Mouse (Mus musculus): Measurements from ENCODE around the gene Krt10. TPM values are rescaled to one million over a fixed set of nuclear protein-coding genes. Genes with fewer than 3 reads are reported as not detected.

The Krt10 gene
- polyA plus RNA-seq, 1 experiment: 1.8 TPM

GRCm38 (mm10) chr11:99339299-99339847 lies 49.8 kb downstream of the Krt10 start:
- Histone ChIP-seq H3K27me3 (ENCODE audit: control insufficient read depth, insufficient read depth, low read length) (no peaks in the 10 kb centered on the region), H3K4me1 (ENCODE audit: control insufficient read depth, insufficient read depth, low read length) (peaks cover 6% of the 10 kb centered on the region), H3K27ac (ENCODE audit: control insufficient read depth, insufficient read depth, low read depth, low read length) (no peak overlapping the region), H3K4me3 (ENCODE audit: control insufficient read depth, low read depth, low read length) (no peak overlapping the region), H3K36me3 (ENCODE audit: control insufficient read depth, insufficient read depth, low read length) (no peaks in the 10 kb centered on the region)
- TF ChIP-seq CTCF (IDR thresholded peaks at IDR 0.05; ENCODE audit: control insufficient read depth, insufficient read depth, insufficient replicate concordance, low read depth, low read length) (no peak), POLR2A (IDR thresholded peaks at IDR 0.05; ENCODE audit: control insufficient read depth, low read depth, low read length) (no peak)

GRCm38 (mm10) chr11:99337866-99338265 lies 51.3 kb downstream of the Krt10 start, which contains the start of gene Krt26:
Gene Krt26, minus strand, starts transcription at chr11:99337966.
- Histone ChIP-seq H3K36me3 (ENCODE audit: control insufficient read depth, insufficient read depth, low read length) (no peaks in the 10 kb centered on the region), H3K4me3 (ENCODE audit: control insufficient read depth, low read depth, low read length) (peak within 1 kb of the TSS; percentile 24), H3K27me3 (ENCODE audit: control insufficient read depth, insufficient read depth, low read length) (no peaks in the 10 kb centered on the region), H3K4me1 (ENCODE audit: control insufficient read depth, insufficient read depth, low read length) (peaks cover 6% of the 10 kb centered on the region), H3K27ac (ENCODE audit: control insufficient read depth, insufficient read depth, low read depth, low read length) (no peak within 1 kb of the TSS)
- no peak for TF ChIP-seq POLR2A (IDR thresholded peaks at IDR 0.05; ENCODE audit: control insufficient read depth, low read depth, low read length)
- no peak for TF ChIP-seq CTCF (IDR thresholded peaks at IDR 0.05; ENCODE audit: control insufficient read depth, insufficient read depth, insufficient replicate concordance, low read depth, low read length)

Other genes with a start within 250 kb of the Krt10 start
- gene Ccr7, start 234.3 kb downstream of the Krt10 start, polyA plus RNA-seq (2012; rRNA removed): 0.76 and 2.0 TPM in 2 replicates
- gene Smarce1, start 158.3 kb downstream of the Krt10 start, polyA plus RNA-seq (2012; rRNA removed): 18.5 and 18.8 TPM in 2 replicates
- 0.12 TPM in 1 of 2 replicates, not detected in the other for gene Krt222, start 145.3 kb downstream of the Krt10 start, polyA plus RNA-seq (2012; rRNA removed)
- 0.15 TPM in 1 of 2 replicates, not detected in the other for gene Krt24, start 104.1 kb downstream of the Krt10 start, polyA plus RNA-seq (2012; rRNA removed)
- not detected in 2 replicates for gene Krt25, start 66.4 kb downstream of the Krt10 start, polyA plus RNA-seq (2012; rRNA removed)
- gene Krt26, start 51.4 kb downstream of the Krt10 start, polyA plus RNA-seq (2012; rRNA removed): 0.05 and 0.12 TPM in 2 replicates
- gene Krt27, start 38.3 kb downstream of the Krt10 start, polyA plus RNA-seq (2012; rRNA removed): not detected in 2 replicates
- 0.11 and 0.25 TPM in 2 replicates for gene Krt28, start 14.5 kb downstream of the Krt10 start, polyA plus RNA-seq (2012; rRNA removed)
- gene Krt12, start 32.9 kb upstream of the Krt10 start, polyA plus RNA-seq (2012; rRNA removed): 0.07 TPM in 1 of 2 replicates, not detected in the other
- gene Krt20, start 48.8 kb upstream of the Krt10 start, polyA plus RNA-seq (2012; rRNA removed): 0.06 and 0.14 TPM in 2 replicates
- 0.24 and 0.53 TPM in 2 replicates for gene Krt23, start 103.8 kb upstream of the Krt10 start, polyA plus RNA-seq (2012; rRNA removed)
- 0.22 and 0.26 TPM in 2 replicates for gene Krt39, start 132.0 kb upstream of the Krt10 start, polyA plus RNA-seq (2012; rRNA removed)
- not detected in 2 replicates for gene Krt40, start 153.8 kb upstream of the Krt10 start, polyA plus RNA-seq (2012; rRNA removed)
- not detected in 2 replicates for gene Krtap3-3, start 161.5 kb upstream of the Krt10 start, polyA plus RNA-seq (2012; rRNA removed)
- not detected in 2 replicates for gene Krtap3-2, start 167.5 kb upstream of the Krt10 start, polyA plus RNA-seq (2012; rRNA removed)
- gene Gm11939, start 170.1 kb upstream of the Krt10 start, polyA plus RNA-seq (2012; rRNA removed): not detected in 2 replicates
- 0.48 TPM in 1 of 2 replicates, not detected in the other for gene Krtap3-1, start 177.3 kb upstream of the Krt10 start, polyA plus RNA-seq (2012; rRNA removed)
- not detected in 2 replicates for gene Krtap1-5, start 191.7 kb upstream of the Krt10 start, polyA plus RNA-seq (2012; rRNA removed)
- not detected in 2 replicates for gene Krtap1-4, start 194.3 kb upstream of the Krt10 start, polyA plus RNA-seq (2012; rRNA removed)
- gene Krtap1-3, start 202.0 kb upstream of the Krt10 start, polyA plus RNA-seq (2012; rRNA removed): 0.12 TPM in 1 of 2 replicates, not detected in the other
- not detected in 2 replicates for gene Krtap9-3, start 208.7 kb upstream of the Krt10 start, polyA plus RNA-seq (2012; rRNA removed)
- gene Gm11938, start 213.9 kb upstream of the Krt10 start, polyA plus RNA-seq (2012; rRNA removed): not detected in 2 replicates
- gene Gm11937, start 220.8 kb upstream of the Krt10 start, polyA plus RNA-seq (2012; rRNA removed): not detected in 2 replicates
- gene Krtap2-4, start 225.5 kb upstream of the Krt10 start, polyA plus RNA-seq (2012; rRNA removed): 0.13 and 0.26 TPM in 2 replicates
- not detected in 2 replicates for gene Gm11562, start 231.1 kb upstream of the Krt10 start, polyA plus RNA-seq (2012; rRNA removed)
- gene Krtap4-1, start 238.9 kb upstream of the Krt10 start, polyA plus RNA-seq (2012; rRNA removed): not detected in 2 replicates
- not detected in 2 replicates for gene Krtap4-2, start 245.7 kb upstream of the Krt10 start, polyA plus RNA-seq (2012; rRNA removed)